Mouse (Mus musculus): ENCODE results near the gene Mitd1.

- TF ChIP-seq CTCF (IDR thresholded peaks at IDR 0.05; ENCODE audit: low read depth, low read length): no peak
- no peak for TF ChIP-seq GATA1 (IDR thresholded peaks at IDR 0.05; ENCODE audit: borderline replicate concordance, low read length)
- no peak for TF ChIP-seq TAL1 (conservative IDR thresholded peaks at IDR 0.05; ENCODE audit: low read depth, low read length)
Observed at GRCm38 (mm10) chr1:37869362-37869761, 20.8 kb downstream of the Mitd1 start.
